Mouse (Mus musculus) MEL (cell line): ENCODE measurements around the gene Cyp4f40.

Experiments
- CTCF ChIP-seq, 3 experiments: IDR thresholded peaks in 2 of 3; conservative IDR thresholded peaks in 1 of 3; 2 replicates each; pipeline ENCODE4 v1.5.1; 2011 to 2012; ENCODE audit warnings: low read length in 3 of 3, low read depth in 2 of 3, mild to moderate bottlenecking in 2 of 3, improper control_type of control experiment in 1 of 3, inconsistent platforms in 1 of 3, mixed read lengths in 1 of 3, moderate library complexity in 1 of 3; ENCODE audit not compliant: control insufficient read depth in 1 of 3, insufficient read depth in 1 of 3, poor library complexity in 1 of 3, severe bottlenecking in 1 of 3
- POLR2A ChIP-seq, 2 experiments: IDR thresholded peaks; 2 replicates each; pipeline ENCODE4 v1.6.1; 2011 to 2012; ENCODE audit warnings: low read length in 2 of 2, mild to moderate bottlenecking in 2 of 2, control low read depth in 1 of 2, improper control_type of control experiment in 1 of 2, low read depth in 1 of 2, moderate library complexity in 1 of 2; ENCODE audit not compliant: control insufficient read depth in 1 of 2, insufficient read depth in 1 of 2, poor library complexity in 1 of 2

DNA sequence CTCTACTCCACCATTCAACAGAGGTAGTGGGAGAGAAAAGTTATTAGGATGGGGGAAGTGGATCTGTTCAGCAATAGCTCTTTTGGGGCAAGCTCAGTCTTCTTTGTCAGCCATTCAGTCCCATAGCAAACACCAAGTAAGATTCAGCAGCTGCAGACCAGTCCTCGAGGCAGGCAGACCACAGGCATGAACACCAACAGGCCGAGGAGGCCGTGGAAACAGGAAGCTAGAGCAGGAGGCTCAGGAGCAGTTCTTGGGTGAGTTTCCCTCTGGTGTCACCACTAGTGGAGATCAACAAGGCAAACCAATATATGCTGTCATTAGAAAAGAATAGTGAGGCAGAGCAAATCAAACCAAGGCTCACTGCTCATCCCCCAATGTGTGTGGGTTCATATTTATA is 46.3 kb upstream of the Cyp4f40 start:
- TF ChIP-seq CTCF (IDR thresholded peaks at IDR 0.05 in 2 of 3, conservative IDR thresholded peaks at IDR 0.05 in 1 of 3; ENCODE audit: control insufficient read depth in 1 of 3, insufficient read depth in 1 of 3, low read depth in 2 of 3, low read length in 3 of 3, poor library complexity in 1 of 3, severe bottlenecking in 1 of 3) (no peak), POLR2A (IDR thresholded peaks at IDR 0.05; ENCODE audit: control insufficient read depth in 1 of 2, insufficient read depth in 1 of 2, low read depth in 1 of 2, low read length in 2 of 2, poor library complexity in 1 of 2) (no peak)
